Mouse (Mus musculus): Measurements from ENCODE around the gene Pgm3.

Pgm3 gene

DNA sequence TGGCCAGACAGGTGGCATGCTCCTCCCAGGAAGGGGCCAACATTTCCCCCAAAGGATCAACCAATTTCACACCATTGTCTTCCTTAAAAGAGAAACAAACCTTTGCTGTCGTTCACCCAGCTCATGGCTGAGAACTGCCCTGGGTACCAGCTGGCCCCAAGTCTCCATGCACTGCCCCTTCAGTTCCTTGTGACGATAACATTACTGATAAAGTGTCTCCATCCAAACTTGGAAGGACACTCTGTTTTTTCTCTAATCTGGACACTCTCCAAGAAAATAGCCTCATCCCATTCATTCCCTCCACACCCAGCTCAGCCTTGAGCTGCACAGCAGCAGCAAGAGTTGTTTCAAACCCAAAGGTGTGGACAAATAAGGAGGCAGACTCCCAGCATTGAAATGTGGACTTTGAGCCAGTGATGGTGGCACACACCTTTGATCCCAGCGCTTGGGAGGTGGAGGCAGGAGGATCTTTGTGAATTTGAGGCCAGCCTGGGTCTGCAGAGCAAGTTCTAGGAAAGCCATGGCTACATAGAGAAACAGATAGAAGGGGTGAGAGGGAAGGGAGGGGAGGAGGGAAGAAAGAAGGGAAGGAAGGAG, 2.2 kb downstream of the Pgm3 start:
- no peak for DNase-seq (ENCODE audit: low spot score in 2 of 2)

DNA sequence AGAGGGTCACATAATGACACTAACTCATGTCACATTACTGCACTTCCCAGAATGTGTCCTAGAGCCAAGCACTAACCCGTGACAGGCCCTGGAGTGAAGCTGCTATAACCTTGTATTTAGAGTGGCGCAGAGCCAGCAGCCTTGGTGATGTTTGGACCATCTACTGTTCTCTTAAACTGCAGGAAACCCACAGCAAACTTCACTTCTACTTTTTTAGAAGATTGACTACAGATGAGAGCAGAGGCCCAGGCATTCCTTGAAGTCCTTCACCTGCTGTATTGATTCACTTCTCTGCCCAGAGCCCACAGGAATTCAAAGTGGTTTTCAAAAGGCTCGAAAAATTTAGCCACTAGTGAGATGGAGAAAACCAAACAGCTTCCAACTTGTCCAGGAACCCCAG, 11.1 kb downstream of the Pgm3 start:
- DNase-seq (ENCODE audit: low spot score in 2 of 2) = no peak

DNA sequence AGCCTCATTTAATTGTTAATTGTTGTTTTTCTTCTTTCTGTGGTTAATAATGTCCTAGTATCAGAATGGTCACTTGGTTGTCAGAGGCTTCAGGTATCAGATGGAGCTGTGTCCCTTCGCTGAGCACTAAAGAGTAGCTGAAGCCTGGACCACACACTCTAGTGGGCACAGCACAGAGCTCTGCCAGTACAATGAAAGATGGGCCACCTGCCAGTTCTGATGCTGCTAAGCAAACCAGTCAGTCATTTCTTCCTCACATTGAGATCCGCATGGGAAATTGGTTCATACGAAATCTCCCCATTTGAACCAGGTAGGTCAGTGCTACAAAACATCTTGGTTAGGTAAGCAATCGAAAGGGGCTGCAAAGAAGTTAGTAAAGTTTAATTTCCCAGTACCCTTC, 17.0 kb downstream of the Pgm3 start:
- no peak for DNase-seq (ENCODE audit: low spot score in 2 of 2)

- no peak for DNase-seq (ENCODE audit: low spot score in 2 of 2)
Observed at GRCm38 (mm10) chr9:86553886-86554285, 17.8 kb downstream of the Pgm3 start.

DNA sequence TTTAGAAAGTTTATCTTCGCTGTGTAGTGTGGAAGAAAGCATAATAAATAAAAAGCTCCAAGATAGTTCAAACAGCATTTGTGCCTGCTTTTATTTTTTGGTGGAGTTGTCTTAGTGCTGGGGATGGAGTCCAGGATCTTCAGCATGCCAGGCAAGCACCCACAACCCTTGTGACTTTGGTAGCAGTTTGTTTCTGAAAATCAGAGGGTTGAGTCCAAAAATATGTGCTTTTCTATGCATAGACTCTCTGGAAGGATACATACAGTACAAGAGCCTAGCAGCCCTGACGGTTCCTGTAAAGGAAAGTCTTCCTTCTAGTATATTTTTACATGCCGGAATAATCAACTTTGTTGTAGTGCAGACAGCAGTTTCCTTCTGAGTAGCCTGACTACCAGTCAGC, 20.9 kb downstream of the Pgm3 start:
- no peak for DNase-seq (ENCODE audit: low spot score in 2 of 2)

DNA sequence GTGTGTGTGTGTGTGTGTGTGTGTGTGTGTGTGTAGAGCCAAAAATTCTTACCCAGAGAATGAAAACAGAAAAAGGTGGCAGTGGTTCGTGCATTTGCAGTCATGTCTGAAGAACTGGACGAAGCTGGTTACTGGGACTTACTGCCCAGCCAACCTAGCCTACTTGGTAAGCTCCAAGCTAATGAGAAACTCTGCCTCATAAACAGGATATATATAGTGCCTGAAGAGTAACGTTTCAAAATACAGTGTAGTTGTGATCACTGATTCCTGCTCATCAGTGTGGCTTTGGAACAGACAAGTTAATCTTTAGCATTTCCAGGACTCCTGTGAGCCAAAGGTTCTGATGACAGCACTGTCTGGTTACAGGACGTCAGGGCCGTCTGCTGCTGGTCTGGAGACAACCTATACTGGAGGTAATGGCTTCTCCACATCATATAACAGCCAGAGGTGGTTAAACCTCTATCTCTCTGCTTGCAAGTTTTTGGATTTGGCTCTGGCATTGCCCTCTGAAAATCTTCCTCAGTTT, 21.9 kb downstream of the Pgm3 start:
- DNase-seq (ENCODE audit: low spot score in 2 of 2) = no peak

- DNase-seq (ENCODE audit: low spot score in 2 of 2) = no peak
Observed at GRCm38 (mm10) chr9:86544559-86544958, 27.1 kb downstream of the Pgm3 start.

DNA sequence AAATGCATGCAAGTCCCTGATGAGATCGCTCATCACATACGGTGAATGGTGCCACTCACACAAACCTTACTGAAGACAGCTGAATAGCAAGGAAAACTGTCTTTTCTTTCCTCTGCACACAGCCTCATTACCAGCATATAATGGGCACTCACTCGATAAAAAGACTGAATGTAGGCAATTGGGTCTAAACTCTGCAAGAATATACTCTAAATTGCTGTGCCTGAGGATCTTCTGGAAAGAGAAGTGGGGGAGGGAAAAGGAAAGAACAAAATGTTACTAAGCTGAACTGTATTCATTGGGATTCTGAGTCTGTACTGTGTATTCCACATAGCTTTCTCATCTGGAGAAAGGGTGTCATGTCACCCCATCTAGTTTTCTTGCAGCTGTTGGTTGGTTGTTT, 28.2 kb downstream of the Pgm3 start:
- no peak for DNase-seq (ENCODE audit: low spot score in 2 of 2)

DNA sequence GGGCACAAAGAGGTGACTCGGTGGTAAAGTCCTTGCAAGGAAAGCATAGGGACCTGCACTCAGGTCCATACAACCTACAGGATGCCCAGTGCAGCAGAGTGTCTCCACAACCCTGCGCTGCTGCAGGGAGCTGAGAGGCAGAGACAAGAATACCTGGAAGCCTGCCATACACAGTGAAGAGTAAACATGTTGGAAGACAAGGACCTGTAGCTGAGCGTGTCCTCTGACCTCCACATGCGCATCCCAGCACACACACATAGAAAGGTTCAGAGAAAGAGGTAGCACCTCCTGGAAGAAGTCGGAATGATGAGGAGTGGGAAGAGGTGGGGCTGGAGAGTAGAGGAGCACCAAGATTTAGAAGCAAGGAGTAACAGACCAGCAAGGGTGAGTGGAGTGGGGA, 37.6 kb downstream of the Pgm3 start:
- no peak for DNase-seq (ENCODE audit: low spot score in 2 of 2)

DNA sequence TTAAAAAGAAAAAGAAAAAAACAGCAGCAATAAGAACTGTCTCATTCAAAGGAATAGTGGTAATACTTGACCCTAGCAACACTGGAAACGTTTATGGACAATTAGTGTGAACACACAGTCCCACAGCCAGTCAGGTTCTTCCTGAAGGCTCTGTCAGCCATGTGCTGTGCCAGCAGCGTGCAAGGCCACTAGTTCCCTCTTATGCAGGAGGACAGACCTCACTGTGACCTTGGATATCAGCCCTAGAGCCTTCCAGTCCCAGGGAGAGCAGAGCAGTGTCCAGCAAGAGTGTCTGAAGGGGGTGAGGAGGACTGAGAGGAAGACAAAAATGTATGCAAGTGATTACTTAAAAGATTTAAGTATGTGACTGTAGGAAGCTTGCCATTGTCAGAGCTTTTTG, 46.0 kb downstream of the Pgm3 start:
- DNase-seq (ENCODE audit: low spot score in 2 of 2) = no peak

- DNase-seq (ENCODE audit: low spot score in 2 of 2) = no peak
Observed at GRCm38 (mm10) chr9:86522335-86522734, 49.3 kb downstream of the Pgm3 start.

DNA sequence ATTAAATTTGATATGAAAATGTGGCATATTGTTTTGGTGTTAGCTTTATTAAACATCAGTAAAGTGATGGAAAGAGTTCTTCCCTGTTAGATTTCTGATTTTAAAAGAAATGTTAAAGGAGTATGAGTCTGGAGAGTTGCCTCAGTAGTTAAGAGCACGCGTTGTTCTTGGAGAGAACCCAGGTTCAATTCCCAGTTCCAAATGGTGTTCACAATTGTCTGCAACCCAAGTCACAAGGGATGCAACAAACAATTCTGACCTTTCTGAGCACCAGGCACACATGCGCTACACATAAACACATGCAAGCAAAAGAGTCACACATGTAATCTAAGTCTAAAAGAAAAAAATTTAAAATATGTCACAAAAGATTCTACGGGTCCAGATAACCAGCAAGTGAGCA, 56.8 kb downstream of the Pgm3 start:
- no peak for DNase-seq (ENCODE audit: low spot score in 2 of 2)

GRCm38 (mm10) chr9:86514390-86514789, 57.3 kb downstream of the Pgm3 start:
- no peak for DNase-seq (ENCODE audit: low spot score in 2 of 2)

GRCm38 (mm10) chr9:86513733-86514132, 57.9 kb downstream of the Pgm3 start:
- DNase-seq (ENCODE audit: low spot score in 2 of 2) = no peak

GRCm38 (mm10) chr9:86507437-86507836, 64.2 kb downstream of the Pgm3 start:
- no peak for DNase-seq (ENCODE audit: low spot score in 2 of 2)

Data from natural killer cell, adult 2 months (primary cell).